Mouse (Mus musculus) liver, embryonic 15.5 days (tissue): ENCODE results near the gene Lhfp. TPM values are rescaled to one million over a fixed set of nuclear protein-coding genes. Genes with fewer than 3 reads are reported as not detected.
"Not testable (repeated sequence)": the region's sequence is repeated elsewhere in the genome, so short reads cannot be mapped to it uniquely, and the experiment has no call there.

Source experiments
- ATAC-seq: fragments of 200-750 bp; cut with Nextera tagmentation; 2 replicates; pipeline ENCODE4 v1.8.0; 2017; ENCODE audit warnings: moderate number of reproducible peaks, mild to moderate bottlenecking, moderate library complexity; ENCODE audit not compliant: insufficient read depth
- H3K27ac ChIP-seq: fragments of 300-500 bp; sonication (generic); replicated peaks from 2 replicates; pipeline ENCODE4 v1.5.1; 2015; ENCODE audit warnings: mild to moderate bottlenecking, inconsistent platforms
- H3K27me3 ChIP-seq: fragments of 300-500 bp; sonication (generic); 2 replicates; pipeline ENCODE4 v1.6.1; 2015; ENCODE audit warnings: mild to moderate bottlenecking, inconsistent platforms
- H3K36me3 ChIP-seq: fragments of 300-500 bp; sonication (generic); replicated peaks from 2 replicates; pipeline ENCODE4 v1.6.1; 2015; ENCODE audit warnings: moderate library complexity, mild to moderate bottlenecking, inconsistent platforms
- H3K4me1 ChIP-seq: fragments of 300-500 bp; sonication (generic); replicated peaks from 2 replicates; pipeline ENCODE4 v1.6.1; 2015; ENCODE audit warnings: inconsistent platforms
- H3K4me2 ChIP-seq: fragments of 300-500 bp; sonication (generic); 2 replicates; pipeline ENCODE4 v1.6.1; 2015; ENCODE audit warnings: moderate library complexity, mild to moderate bottlenecking, inconsistent platforms
- H3K4me3 ChIP-seq: fragments of 300-500 bp; sonication (generic); replicated peaks from 2 replicates; pipeline ENCODE4 v1.5.1; 2015; ENCODE audit warnings: mild to moderate bottlenecking, inconsistent platforms
- H3K9ac ChIP-seq: fragments of 300-500 bp; sonication (generic); 2 replicates; pipeline ENCODE4 v1.6.1; 2015; ENCODE audit warnings: moderate library complexity, mild to moderate bottlenecking, inconsistent platforms
- H3K9me3 ChIP-seq: fragments of 300-500 bp; sonication (generic); replicated peaks from 2 replicates; pipeline ENCODE4 v1.6.1; 2016; ENCODE audit warnings: inconsistent platforms
- WGBS: fragments of 180-500 bp; shearing (Covaris S2); methylation state at CpG from one replicate; pipeline ENCODE4 v1.1.7; 2015; ENCODE audit warnings: mixed read lengths; ENCODE audit not compliant: insufficient replicate concordance; 5-methylcytosine and 5-hydroxymethylcytosine counted together
- polyA plus RNA-seq: library from polyadenylated mRNA; unstranded; fragments of >200 nt; fragmentation: Nextera tagmentation; extraction: Ambion mirVana; gene quantifications from 2 replicates; pipeline ENCODE4 v1.2.1, GENCODE M21; 2015

The Lhfp gene
- polyA plus RNA-seq, 1 experiment from 2014 or later = 4.3 TPM

- H3K27me3 ChIP-seq = no peaks in the 10 kb centered on the region
- H3K27ac ChIP-seq = no peak overlapping the region
- no peak overlapping the region for H3K9ac ChIP-seq
- H3K4me1 ChIP-seq = no peaks in the 10 kb centered on the region
- H3K4me3 ChIP-seq = no peak overlapping the region
- 56% methylated on average over 5 of the region's 5 CpGs for WGBS
- no peaks in the 10 kb centered on the region for H3K36me3 ChIP-seq
- no peak for ATAC-seq
- no peak overlapping the region for H3K4me2 ChIP-seq
- H3K9me3 ChIP-seq = no peaks in the 10 kb centered on the region
Measured at GRCm38 (mm10) chr3:53221531-53222272, 180.4 kb downstream of the Lhfp start.

DNA sequence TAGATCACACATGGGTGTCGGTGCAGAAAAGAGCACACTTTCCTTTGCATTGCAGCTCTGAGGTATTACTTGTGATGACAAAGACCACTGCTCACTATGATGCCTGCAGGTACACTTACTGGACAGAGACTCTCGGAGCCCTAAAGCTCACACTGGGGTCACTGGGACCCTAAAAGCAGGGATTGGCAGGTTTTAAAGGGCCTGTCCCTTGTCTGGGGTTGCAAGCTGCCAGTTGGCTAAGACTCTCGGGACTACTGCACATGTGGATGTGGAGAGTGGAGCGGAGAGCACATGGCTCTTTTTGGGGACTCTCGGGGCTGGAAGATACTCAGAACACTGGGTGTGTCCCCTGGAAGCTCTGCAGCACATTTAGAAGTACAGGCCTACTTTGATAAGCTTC lies 182.8 kb downstream of the Lhfp start:
- no peak for ATAC-seq
- H3K27me3 ChIP-seq = no peaks in the 10 kb centered on the region
- WGBS = 56% methylated on average over 5 of the region's 5 CpGs
- no peak overlapping the region for H3K4me2 ChIP-seq
- H3K9ac ChIP-seq = no peak overlapping the region
- no peaks in the 10 kb centered on the region for H3K4me1 ChIP-seq
- H3K9me3 ChIP-seq = no peaks in the 10 kb centered on the region
- no peaks in the 10 kb centered on the region for H3K36me3 ChIP-seq
- no peak overlapping the region for H3K4me3 ChIP-seq
- no peak overlapping the region for H3K27ac ChIP-seq

GRCm38 (mm10) chr3:53225774-53226173 lies 184.4 kb downstream of the Lhfp start:
- no peak overlapping the region for H3K4me3 ChIP-seq
- H3K4me2 ChIP-seq = no peak overlapping the region
- no peaks in the 10 kb centered on the region for H3K36me3 ChIP-seq
- no peaks in the 10 kb centered on the region for H3K27me3 ChIP-seq
- H3K9ac ChIP-seq = no peak overlapping the region
- WGBS = 34% methylated on average over 6 of the region's 6 CpGs
- H3K4me1 ChIP-seq = no peaks in the 10 kb centered on the region
- no peaks in the 10 kb centered on the region for H3K9me3 ChIP-seq
- no peak overlapping the region for H3K27ac ChIP-seq
- no peak for ATAC-seq

DNA sequence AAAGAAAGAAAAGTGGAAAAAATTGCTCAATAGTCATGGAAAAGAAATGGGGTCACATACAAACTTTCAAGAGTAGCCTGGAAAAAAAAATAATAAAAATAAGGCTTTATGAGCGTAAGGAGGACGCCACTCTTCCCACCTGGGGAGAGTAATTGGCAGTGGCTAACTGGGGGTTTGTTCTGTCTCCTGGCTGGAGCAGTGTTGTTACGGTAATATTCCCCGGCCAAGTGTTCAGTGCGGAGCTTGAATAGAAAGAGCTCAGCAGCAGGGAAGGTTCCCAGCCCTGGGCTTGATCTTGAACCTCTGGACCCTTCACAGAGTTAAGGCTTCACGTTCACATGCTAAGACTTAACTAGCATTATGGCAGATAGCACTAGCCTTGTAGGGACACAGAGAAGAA lies 184.9 kb downstream of the Lhfp start:
- Histone ChIP-seq H3K36me3 (no peaks in the 10 kb centered on the region), H3K9ac (no peak overlapping the region), H3K4me1 (no peaks in the 10 kb centered on the region), H3K27me3 (no peaks in the 10 kb centered on the region), H3K4me2 (no peak overlapping the region), H3K27ac (no peak overlapping the region), H3K4me3 (no peak overlapping the region), H3K9me3 (no peaks in the 10 kb centered on the region)
- WGBS = 71% methylated on average over 6 of the region's 6 CpGs
- no peak for ATAC-seq

GRCm38 (mm10) chr3:53227866-53228265 lies 186.5 kb downstream of the Lhfp start:
- ATAC-seq = no peak
- Histone ChIP-seq H3K9me3 (no peaks in the 10 kb centered on the region), H3K27ac (no peak overlapping the region), H3K27me3 (no peaks in the 10 kb centered on the region), H3K4me2 (no peak overlapping the region), H3K4me1 (no peaks in the 10 kb centered on the region), H3K4me3 (no peak overlapping the region), H3K9ac (no peak overlapping the region), H3K36me3 (no peaks in the 10 kb centered on the region)

- Histone ChIP-seq H3K4me3 (no peak overlapping the region), H3K36me3 (no peaks in the 10 kb centered on the region), H3K4me2 (no peak overlapping the region), H3K27ac (no peak overlapping the region), H3K4me1 (no peaks in the 10 kb centered on the region), H3K9ac (no peak overlapping the region), H3K27me3 (no peaks in the 10 kb centered on the region), H3K9me3 (no peaks in the 10 kb centered on the region)
- WGBS = 46% methylated on average over 3 of the region's 3 CpGs
- no peak for ATAC-seq
Measured at GRCm38 (mm10) chr3:53230562-53230961, 189.2 kb downstream of the Lhfp start.

GRCm38 (mm10) chr3:53231112-53231511 lies 189.8 kb downstream of the Lhfp start:
- Histone ChIP-seq H3K4me2 (no peak overlapping the region), H3K36me3 (no peaks in the 10 kb centered on the region), H3K27ac (no peak overlapping the region), H3K9ac (no peak overlapping the region), H3K4me3 (no peak overlapping the region), H3K4me1 (no peaks in the 10 kb centered on the region), H3K9me3 (no peaks in the 10 kb centered on the region), H3K27me3 (no peaks in the 10 kb centered on the region)
- ATAC-seq = no peak
- WGBS = 51% methylated on average over 3 of the region's 3 CpGs

DNA sequence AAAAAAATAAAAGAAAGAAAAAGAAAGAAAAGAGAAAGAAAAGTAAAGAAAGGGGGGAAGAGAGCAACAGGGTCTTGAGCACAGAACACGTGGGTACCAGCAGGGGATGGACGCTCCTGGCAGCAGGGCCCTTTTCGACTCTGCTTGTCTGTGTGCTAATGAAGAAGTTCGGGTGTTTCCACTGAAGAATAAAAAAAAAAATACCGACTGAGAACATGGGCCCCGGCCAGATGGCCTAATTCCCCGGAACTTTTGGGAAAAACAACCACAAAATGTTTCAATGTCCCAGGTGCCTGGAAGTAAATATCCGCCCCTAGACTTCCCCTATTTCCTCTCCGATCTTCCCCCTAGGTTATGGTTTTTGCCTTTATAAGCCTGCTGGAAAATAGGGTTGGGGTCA lies 191.1 kb downstream of the Lhfp start:
- not testable (repeated sequence) for H3K36me3 ChIP-seq, H3K9ac ChIP-seq, H3K4me3 ChIP-seq, H3K27me3 ChIP-seq, H3K4me1 ChIP-seq, H3K27ac ChIP-seq, H3K4me2 ChIP-seq, H3K9me3 ChIP-seq, ATAC-seq
- WGBS = 75% methylated on average over 9 of the region's 9 CpGs

- Histone ChIP-seq H3K4me3 (no peak overlapping the region), H3K36me3 (no peaks in the 10 kb centered on the region), H3K27ac (no peak overlapping the region)
Measured at GRCm38 (mm10) chr3:53234689-53235088, 193.4 kb downstream of the Lhfp start.

DNA sequence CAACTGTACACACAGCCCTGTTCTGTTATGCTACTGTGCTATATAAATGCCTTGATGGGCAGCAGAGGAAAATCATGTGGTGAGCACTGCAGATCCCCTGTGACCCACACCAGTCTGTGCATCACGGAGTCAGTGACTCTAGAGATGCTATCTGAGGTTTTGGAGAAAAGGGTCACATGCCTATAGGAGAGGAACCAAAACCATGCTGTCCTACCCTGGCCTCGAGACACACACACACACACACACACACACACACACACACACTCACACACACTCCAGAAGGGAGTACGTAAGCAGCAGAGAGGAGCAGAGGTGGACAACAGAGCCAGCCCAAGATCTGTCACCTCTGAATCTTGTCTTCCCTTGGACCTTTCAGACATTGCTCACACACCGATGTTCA lies 195.1 kb downstream of the Lhfp start:
- WGBS = 68% methylated on average over 4 of the region's 4 CpGs

More at GRCm38 (mm10) chr3:53234689-53235088, 193.4 kb downstream of the Lhfp start:
- Histone ChIP-seq H3K4me2 (no peak overlapping the region), H3K9me3 (no peaks in the 10 kb centered on the region), H3K4me1 (no peaks in the 10 kb centered on the region), H3K9ac (no peak overlapping the region), H3K27me3 (no peaks in the 10 kb centered on the region)
- no peak for ATAC-seq

DNA sequence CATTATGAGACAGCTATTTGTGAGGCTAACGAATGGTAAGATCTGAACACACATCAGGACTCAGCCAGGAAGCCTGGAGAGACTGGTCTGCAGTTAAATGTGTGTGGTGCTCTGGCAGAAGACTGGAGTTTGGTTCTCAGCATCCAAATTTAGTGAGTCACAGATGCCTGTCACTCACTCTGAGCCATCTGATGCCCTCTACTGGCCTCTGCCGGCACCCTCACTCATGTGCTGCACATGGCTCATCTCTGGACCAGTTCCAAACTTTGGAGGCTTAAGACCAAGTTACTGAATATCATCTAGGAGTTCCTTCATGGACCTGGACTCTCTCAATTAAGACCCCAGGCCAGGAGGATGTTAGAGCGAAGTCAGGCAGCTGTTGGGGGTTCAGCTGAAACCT lies 198.8 kb downstream of the Lhfp start:
- 63% methylated on average over 3 of the region's 3 CpGs for WGBS
- no peak for ATAC-seq

More for the DNA sequence above, 195.1 kb downstream of the Lhfp start:
- Histone ChIP-seq H3K4me2 (no peak overlapping the region), H3K9me3 (no peaks in the 10 kb centered on the region), H3K27me3 (no peaks in the 10 kb centered on the region), H3K4me3 (no peak overlapping the region), H3K9ac (no peak overlapping the region), H3K4me1 (no peaks in the 10 kb centered on the region), H3K36me3 (no peaks in the 10 kb centered on the region), H3K27ac (no peak overlapping the region)
- ATAC-seq = no peak

GRCm38 (mm10) chr3:53245571-53246208 lies 204.4 kb downstream of the Lhfp start:
- no peaks in the 10 kb centered on the region for H3K36me3 ChIP-seq
- ATAC-seq = no peak

More for the DNA sequence above, 198.8 kb downstream of the Lhfp start:
- Histone ChIP-seq H3K9ac (no peak overlapping the region), H3K27me3 (no peaks in the 10 kb centered on the region), H3K27ac (no peak overlapping the region), H3K4me1 (no peaks in the 10 kb centered on the region), H3K4me3 (no peak overlapping the region), H3K4me2 (no peak overlapping the region), H3K9me3 (no peaks in the 10 kb centered on the region), H3K36me3 (no peaks in the 10 kb centered on the region)

More at GRCm38 (mm10) chr3:53245571-53246208, 204.4 kb downstream of the Lhfp start:
- no peak overlapping the region for H3K4me2 ChIP-seq
- H3K4me1 ChIP-seq = no peaks in the 10 kb centered on the region
- H3K27me3 ChIP-seq = no peaks in the 10 kb centered on the region
- no peak overlapping the region for H3K27ac ChIP-seq
- no peak overlapping the region for H3K9ac ChIP-seq
- no peak overlapping the region for H3K4me3 ChIP-seq
- 62% methylated on average over 9 of the region's 9 CpGs for WGBS
- no peaks in the 10 kb centered on the region for H3K9me3 ChIP-seq
